Mouse (Mus musculus) brain, embryonic 18.5 days (tissue): Measurements from ENCODE around the gene Fbxo30.
"Not testable (repeated sequence)": the region's sequence is repeated elsewhere in the genome, so short reads cannot be mapped to it uniquely, and the experiment has no call there.

Source experiments
- DNase-seq: peaks from one replicate; pipeline ENCODE4 v3.0.0-alpha.2; 2012; ENCODE audit warnings: low read depth, low spot score

Gene Fbxo30

DNA sequence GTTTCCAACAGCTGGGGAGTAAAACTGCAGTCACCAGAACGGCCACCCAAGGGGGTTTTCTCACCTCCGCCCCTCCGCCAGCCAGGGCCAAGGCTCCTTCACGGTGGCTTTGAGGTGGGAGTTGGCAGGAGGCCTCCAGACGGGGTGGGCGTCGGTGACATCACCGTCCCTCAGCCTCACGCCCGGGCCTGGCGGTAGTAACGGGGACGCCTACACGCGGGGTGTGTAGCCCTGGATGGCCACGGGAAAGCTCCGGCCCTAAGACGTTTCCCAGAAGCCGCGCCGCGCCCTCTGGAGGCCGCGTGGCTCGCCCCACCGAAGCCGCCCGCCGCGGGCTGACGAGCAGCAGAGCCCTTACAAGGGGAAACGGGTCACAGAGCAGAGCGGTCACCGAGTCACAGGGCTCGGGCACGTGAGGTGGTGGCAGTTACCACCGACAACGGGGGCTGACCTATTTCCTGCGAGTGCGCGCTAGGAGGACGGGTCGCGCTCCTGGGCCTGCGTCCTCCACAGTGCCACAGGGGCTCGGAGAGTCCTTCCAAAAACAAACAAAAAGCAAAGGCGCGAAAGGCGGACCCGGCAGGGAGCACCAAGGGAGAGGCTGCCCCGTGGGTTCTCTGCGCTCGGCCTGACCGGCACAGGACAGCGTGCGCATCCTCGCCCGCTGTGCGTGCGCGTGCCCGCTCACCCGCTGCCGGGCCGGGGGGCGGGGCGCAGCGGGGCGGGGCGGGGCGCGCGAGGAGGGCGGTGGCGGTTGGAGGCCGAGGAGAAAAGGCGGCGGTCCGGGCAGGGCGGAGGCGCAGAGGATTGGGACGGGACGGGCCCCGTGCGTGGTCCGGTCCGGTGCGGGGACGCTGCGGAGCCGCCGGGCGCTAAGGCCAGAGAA, at the start of gene Fbxo30:
Gene Fbxo30 (plus strand): TSS at position 753 of the 886 bp plus-strand sequence.
- DNase-seq, result peak; percentile 71

DNA sequence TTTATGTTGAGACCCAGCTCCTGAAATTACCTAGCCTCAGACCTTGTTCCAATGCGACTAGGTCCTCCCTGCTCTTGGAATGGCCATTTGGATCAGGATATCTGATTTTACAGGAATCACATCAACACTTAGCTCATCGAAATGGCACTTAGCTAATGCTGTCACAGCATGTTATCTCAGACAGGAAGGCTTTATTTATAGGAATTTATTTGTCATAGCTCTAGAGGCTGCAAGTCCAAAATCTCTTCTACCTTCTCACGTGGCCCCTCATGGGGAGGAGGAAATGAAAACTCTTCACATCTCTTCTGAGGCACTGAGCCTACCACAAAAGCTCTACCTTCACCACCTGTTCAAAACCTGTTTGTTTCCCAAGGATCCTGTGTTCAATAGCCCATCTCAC, 47.9 kb upstream of the Fbxo30 start:
- no peak for DNase-seq

DNA sequence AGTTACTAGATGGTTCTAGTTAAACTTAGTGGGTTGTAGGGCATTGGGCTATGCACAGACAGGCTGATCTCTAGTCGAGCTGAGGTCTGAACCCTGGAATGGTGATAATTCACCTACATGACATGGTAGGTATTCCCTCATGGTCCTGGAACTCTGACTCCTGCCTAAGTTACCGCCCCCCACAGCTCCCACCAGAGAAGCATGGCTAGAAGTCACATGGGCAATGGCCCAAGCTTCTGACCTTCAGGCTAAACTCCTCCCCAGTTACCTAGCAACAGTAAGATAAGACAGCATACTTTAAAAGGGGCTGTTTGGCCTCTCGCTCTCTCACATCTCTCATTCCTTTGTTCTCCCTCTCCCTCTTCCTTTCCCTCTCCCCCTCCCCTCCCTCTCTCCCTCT, 38.1 kb upstream of the Fbxo30 start:
- DNase-seq, result not testable (repeated sequence)

DNA sequence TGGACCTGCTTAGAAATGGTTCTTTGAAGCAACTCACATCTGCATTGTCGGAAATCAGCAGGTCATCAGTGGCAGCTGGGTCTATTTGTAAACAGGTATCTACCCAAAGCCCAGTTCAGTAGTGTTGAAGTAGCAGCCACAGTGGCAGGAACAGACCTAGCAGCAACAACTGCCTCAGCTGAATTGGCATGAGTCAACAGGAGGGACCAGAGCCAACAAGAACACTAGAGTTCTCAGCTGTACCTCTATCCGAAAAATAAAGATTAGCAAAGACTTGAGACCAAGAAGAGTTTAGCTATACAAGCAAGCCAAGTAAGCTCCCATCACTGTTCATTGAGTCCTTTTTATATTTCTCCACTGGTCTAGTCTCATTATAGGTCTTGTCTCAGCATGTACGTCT, 32.9 kb upstream of the Fbxo30 start:
- no peak for DNase-seq

DNA sequence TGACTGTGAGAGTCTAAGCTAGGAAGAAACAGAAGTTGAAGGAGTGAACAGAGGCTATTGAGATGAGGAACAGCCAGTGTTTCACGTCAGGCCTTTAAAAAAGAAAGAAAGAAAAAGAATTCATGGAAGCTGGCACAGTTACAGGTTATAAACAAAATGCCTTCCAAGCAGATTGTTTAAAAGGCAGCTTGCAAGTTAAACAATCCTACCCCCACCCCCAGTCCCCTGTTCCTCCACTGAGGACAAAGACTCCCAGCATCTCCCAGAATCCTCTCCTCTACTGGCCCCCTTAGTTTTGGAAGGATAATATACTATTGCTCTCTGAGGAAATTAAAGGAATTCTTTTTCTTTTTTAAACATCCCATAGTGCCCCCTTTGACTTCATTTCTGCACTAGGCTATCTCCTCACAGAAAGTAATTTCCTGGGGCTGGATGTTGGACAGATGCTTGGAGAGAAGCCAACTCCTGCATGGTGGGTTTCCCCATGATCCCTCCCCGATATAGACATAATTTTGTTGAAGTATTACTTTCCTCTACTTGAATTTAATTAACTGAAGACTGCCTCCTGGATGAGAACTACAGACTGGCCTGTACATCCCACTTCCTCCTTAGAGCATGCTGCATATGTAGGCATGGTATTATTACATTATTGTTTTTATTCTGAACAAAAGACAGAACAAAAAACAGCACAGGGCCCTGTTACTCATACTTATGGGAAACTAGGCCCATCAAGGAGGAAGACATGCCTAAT, 30.7 kb upstream of the Fbxo30 start:
- no peak for DNase-seq

DNA sequence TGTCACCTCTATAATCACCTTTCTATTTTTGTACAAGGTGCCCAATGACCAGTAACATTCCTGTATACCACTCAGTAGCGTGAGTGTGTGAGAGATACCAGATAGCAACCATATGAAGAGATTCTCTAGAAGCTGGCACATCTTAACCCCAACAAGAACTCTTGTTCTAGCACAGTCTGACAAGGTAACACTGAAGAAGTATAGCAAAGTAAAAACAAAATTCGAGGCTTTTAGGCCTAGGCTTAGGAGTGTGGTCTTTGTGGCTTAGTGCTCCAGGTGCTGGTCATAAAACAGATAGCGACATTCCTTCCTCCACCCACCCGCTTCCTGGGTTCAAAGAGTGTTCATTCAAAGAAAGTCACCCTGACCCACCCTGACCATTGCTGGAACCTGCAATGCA, 27.5 kb upstream of the Fbxo30 start:
- not testable (repeated sequence) for DNase-seq

DNA sequence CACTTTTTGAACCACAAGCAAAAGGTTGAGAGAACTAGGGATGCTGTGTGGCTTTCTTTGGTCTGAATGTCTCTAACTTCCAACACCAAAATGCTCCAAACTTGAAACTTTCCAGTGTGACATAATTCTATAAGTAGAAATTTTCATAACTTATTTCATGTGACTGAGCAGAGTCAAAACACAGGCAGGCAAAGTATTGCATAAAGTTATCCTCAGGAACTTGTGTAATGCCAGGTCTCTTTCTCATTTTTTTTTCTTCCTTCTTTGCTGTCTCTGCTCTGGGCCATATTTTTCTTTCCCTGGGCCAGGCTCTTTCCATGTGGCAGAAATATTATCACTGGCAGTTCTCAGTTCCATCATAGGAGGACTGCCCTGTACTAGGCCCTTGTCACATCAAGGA, 21.0 kb upstream of the Fbxo30 start:
- no peak for DNase-seq

DNA sequence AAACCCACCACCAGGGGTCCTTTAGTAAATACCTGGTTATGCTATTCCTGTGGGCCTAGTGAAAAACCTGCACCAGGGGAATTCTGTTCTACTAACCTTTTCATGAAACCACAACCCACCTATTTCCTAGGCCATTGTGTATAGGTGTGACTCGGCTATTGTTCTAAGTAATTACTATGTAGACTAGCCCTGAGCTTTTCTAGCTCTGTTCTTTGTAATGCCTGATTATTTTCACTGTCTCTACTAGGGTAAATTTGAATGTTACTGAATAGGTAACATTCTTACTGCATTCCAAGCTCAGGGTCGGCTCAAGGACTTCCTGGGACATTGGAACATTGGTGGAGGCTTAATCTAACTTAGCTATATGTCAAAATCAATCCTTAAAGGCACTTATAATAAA, 18.8 kb upstream of the Fbxo30 start:
- not testable (repeated sequence) for DNase-seq

DNA sequence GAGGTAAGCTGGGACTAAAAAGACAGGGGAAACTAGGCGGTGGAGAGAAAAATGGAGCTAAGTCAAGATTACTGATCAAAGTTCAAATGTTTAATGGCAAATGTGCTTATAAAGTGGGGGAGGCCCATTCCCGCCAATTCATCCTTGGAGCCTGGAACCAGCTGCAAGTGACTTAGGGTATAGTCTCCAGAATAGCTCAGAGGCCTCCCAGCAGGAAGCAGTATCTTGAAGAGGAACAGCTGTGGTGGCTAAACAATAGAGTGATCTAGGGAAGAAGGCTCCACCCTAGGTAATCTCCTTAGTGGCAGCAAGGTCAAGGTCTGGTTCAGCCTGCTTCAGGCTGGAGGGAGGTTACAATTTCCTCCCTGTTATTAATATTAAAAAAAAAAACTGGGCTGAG, 17.3 kb upstream of the Fbxo30 start:
- not testable (repeated sequence) for DNase-seq

DNA sequence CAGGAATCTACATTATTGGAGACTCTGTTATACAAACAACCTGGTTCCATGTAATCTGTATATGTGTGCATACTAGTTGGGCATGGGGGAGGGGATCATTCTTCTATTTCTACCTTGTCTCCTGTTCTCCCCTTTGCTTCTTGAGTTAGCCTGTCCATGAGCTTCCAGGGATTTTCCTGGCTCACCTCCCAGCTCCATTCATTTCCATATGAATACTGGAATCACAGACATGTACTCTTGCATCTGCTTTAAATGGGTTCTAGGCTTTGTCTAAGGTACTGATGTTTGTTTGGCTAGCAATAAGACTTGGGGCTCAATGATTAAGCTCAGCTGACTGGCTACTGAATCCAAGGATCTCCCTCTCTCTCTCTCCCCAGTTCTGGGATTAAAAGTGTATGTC, 12.0 kb upstream of the Fbxo30 start:
- no peak for DNase-seq

DNA sequence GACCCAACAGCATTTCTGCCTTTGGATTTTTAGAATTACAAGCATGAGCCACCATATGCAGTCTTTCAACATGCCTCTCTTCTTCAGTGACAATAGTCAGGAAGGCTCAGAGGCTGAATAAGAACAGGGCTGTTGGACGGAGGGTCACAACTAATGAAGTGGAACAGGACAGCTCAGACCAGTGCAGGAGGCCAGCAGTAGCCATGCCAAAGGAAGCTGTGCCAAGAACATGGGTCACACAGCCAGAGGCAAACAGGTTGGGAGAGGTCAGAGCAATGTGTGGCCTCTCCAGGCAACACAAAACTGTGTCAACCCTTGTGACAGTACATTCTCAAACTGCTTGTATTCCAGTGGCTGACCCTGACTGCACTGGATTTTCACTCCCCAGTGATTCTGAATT, 6.7 kb upstream of the Fbxo30 start:
- DNase-seq, result no peak

DNA sequence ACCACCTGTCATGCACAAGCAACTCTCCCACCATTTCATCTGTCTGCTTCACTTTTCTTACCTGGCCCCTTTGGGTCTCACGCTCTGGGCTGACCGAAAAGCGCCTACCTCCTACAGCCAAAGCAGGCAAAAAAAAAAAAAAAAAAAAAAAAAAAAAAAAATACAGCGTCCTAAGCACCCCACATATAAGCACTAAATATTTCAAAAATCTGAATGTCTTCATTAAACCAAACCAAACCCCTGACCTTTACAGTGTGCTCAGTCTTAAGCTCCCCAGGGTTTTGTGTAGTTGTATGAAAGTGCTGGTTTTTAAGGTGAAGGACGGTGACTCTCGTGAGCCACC, 924 bp upstream of the Fbxo30 start:
- no peak for DNase-seq

DNA sequence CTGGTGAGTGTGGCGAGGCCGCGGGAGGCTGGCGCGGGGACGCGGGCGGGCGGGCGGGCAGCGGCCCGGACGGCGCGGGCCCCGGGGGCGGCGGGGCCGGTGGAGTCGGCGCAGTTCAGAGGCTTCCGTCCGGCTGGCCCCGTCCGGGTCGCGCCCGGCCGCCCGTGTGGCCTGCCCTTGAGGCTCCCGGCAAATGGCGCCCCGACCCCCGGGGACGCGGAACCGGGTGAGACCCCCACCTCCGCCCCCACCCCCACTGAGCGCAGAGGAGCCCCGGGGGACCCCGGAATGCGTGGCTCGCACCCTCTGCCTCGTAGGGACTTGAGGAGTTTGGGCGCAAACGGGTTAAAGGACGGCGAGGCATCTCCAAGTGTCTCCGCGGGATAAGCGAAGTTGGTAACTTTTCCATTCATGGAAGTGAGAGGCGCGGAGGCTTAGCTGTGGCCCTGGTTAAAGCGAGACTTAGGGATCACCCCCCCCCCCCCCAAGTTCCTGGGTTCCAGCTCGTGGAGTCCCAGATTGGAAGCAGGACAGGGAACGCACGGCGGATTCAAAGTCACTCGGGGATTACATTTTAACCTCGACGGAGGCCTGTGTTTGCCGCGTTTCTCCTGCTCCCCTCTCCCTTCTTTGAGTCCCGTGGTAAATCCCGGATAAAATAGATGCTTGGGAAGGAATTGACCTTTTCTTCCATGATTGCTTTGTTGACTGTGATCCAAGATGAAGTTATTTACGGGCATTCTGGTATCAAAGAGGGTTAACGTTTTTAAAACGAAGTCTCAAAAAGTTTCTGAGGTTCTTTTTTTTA, 572 bp downstream of the Fbxo30 start:
- no peak for DNase-seq

DNA sequence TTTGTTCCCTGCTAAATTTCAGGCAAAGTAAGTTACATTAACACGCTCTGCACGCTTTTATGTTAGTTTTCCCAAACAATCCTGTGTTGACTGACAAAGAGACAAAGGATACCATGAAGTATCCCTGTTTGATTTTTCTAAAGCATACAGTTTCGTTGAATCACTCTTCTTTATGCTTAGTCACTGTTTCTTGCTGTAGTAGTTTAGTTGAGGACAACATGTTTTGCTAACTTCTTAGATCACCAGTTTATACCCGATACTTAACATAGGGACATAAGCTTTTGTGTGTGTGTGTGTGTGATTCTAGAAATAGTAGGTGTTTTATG, 1.1 kb downstream of the Fbxo30 start:
- DNase-seq, result no peak

DNA sequence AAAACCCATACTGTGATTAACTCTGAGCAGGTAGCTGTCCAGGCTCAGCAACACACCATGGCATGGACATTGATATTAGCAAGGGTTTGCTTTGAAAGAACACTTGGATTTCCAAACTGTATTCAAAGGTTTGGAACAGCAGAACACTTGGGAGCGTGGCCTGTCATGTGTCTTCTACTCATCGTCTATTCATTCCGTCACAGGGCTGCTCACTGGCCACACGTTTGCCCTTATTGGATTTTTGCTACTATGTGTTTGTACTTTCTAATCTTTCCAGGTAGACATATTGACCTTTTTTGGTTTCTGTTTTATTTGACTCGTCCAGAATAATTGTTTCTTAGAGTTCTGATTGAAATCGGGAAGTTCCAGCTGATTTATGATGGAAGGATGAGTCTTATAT, 17.3 kb downstream of the Fbxo30 start:
- no peak for DNase-seq

DNA sequence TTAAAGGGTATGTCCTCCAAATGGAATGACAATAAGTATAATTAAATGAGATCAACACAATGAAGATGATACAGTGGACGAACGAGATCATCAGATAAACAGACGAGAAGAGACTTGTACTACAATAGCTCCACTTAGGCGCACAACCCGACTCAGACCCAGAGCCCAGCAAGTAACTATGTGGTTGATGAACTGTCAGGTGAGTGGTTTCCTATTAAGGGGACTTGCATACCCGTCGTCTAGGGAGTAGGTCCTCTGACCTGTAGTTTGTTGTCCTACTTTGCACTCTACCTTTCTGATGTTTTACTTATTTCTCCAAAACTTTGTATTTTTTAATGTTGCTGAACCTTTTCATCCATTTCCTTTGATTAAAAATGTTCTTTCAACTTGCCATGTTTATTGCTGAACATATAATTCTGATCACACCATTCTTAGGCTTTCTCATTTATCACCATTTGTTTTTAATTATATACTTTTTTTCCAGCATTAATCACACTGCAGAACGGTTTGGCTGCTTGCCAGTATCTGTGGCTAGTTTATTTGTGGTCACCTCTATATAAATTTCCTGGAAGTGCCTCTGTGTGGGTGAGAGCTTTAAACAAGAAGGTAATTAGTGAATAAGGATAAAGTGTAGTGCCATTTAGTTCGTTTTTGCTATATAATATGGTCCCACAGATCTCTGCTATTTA, 24.4 kb downstream of the Fbxo30 start:
- no peak for DNase-seq

DNA sequence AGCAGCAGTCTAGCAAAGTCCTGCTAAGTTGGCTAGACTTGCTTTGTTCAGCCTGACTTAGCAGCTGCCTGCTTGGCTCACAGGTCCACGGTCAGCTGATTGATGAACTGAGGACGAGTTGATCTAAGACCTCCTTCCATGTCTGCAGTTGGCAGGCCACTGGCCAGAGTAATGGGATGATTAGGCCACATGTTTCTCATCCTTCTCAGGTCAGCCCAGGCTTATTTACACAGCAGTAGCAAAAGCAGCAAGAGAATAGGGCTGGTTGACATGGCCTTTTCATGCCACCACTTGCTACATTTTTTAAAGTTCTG, 24.9 kb downstream of the Fbxo30 start:
- DNase-seq, result no peak

DNA sequence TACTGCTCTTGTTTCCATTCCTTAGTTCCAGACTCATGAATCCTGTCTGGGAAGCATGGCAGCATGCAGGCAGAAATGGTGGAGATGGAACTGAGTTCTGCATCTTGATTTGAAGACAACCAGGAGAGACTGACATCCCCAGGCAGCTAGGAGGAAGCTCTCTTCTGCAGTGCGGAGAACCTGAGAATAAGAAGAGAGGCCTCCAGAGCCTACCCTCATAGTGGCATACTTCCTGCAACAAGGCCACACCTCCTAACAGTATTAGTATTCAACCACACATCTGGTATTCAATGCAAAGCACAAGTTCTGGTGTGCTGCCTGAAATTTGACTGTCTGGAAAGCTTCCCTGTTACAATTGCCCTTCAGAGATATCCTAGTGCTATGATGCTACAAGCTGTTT, 28.7 kb downstream of the Fbxo30 start:
- no peak for DNase-seq

DNA sequence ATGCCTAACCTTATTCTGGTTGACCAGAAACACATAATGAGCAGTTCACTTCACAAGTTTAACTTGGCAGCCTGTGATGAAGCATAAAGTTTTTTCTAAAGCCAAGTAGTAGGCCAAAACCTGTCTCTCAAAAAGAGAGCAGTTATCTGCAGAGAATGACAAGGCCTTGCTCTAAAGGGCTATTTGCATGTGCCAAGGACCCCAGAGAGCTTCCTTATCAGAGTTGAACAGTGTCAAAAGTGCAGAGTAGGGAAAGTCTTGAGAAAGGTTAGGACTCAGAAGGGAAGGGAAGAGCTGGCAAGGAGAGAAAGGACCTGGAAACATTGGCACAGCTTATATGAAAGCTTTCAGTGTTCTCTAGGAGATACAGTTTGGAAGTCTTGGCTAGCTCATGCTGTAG, 29.4 kb downstream of the Fbxo30 start:
- no peak for DNase-seq

DNA sequence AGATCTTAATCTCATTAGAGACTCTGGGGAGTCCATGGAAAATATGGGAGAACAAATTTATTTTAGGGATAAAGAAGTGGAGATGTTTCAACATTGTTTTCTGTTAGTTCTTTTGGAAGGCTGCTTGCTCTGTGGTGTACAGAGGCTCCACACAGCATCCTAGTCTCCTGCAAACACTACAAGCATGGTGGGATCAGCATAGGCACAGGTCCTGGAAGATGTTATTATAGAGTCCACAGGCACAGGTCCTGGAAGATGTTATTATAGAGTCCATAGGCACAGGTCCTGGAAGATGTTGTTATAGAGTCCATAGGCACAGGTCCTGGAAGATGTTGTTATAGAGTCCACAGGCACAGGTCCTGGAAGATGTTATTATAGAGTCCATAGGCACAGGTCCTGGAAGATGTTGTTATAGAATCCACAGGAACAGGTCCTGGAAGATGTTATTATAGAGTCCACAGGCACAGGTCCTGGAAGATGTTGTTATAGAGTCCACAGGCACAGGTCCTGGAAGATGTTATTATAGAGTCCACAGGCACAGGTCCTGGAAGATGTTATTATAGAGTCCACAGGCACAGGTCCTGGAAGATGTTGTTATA, 36.8 kb downstream of the Fbxo30 start:
- not testable (repeated sequence) for DNase-seq

DNA sequence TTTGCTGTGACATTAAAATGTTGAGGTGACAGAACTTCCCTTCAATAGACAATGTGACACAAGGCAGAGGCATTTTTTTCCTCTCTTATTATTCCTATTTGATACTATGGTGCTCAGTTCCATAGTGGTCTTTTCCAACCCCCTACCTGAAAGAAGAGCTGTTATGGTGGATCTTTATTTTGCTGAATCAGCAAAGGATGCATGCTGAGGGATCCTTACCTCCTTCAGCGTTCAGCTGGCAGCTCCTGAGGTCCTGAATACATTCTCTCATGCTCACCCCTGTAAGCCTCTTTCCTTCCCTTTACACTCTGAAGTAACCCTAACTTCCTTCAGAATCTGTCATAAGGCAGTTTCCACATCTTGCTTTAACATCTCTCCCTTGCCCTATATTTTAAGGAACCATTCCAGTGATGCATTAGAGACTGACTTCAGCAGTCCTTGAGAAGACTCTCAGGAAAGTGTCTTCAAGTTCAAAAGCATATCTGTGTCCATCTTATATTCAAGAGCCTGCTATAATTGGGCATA, 38.4 kb downstream of the Fbxo30 start:
- no peak for DNase-seq
